Mouse (Mus musculus) neutrophil, adult 5-6 weeks (primary cell): ENCODE data around the gene Phxr2. TPM values are rescaled to one million over a fixed set of nuclear protein-coding genes. Genes with fewer than 3 reads are reported as not detected.
A peak's percentile ranks its signal among the peaks of the same experiment; 100 is the strongest.

Source experiments
- ATAC-seq: fragments of 151-379, 151-347 bp; 2 replicates; pipeline ENCODE4 v1.8.0; 2017; ENCODE audit warnings: mild to moderate bottlenecking, moderate TSS enrichment; ENCODE audit not compliant: insufficient number of reproducible peaks, poor library complexity, low FRiP score, severe bottlenecking; ENCODE audit errors: extremely low read depth
- total RNA-seq: library from RNA; stranded (forward); fragments of 200-1000 nt; gene quantifications from 2 replicates; pipeline ENCODE4 v1.2.3, GENCODE M21; 2017

Gene Phxr2
- total RNA-seq, 1 experiment from 2014 or later, result 0.93 TPM

- ATAC-seq, result no peak
Measured at GRCm38 (mm10) chr10:99136337-99136736, 10.2 kb upstream of the Phxr2 start.

DNA sequence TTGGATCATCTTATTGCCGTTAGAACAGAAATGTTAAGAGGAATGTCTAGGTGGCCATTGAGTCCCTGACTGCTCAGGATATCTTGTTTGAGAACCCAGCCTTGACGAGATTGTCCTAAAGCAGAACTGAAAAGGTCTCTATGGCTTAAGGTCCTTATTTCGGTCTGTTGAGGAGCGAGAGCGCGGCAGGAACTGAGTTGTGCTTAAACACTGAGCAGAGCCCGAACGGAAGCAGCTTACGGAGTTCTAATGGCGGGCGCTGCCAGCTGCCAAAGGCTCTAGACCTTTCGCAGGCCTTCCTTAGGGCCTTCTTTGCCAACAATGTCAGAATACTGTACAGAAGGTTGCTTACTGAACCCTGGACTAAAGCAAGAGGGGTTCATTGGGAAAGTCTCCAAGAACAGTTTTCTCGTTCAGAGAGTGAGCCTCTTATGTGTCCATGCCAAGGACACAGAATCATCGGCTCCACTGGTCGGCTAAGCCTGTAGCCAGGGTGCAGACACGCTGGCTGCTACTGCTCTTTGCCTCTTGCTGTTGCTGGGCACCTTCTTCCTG is 7.3 kb upstream of the Phxr2 start:
- ATAC-seq, result peak; percentile 57; the same call in 1 of the 2 replicates

GRCm38 (mm10) chr10:99132595-99133272 is 6.6 kb upstream of the Phxr2 start:
- ATAC-seq, result 0 out of 2 replicates have a peak, but pooled peaks have one; percentile 1

GRCm38 (mm10) chr10:99132189-99132588 is 6.1 kb upstream of the Phxr2 start:
- ATAC-seq, result no peak

GRCm38 (mm10) chr10:99131298-99131697 is 5.2 kb upstream of the Phxr2 start:
- ATAC-seq, result no peak

DNA sequence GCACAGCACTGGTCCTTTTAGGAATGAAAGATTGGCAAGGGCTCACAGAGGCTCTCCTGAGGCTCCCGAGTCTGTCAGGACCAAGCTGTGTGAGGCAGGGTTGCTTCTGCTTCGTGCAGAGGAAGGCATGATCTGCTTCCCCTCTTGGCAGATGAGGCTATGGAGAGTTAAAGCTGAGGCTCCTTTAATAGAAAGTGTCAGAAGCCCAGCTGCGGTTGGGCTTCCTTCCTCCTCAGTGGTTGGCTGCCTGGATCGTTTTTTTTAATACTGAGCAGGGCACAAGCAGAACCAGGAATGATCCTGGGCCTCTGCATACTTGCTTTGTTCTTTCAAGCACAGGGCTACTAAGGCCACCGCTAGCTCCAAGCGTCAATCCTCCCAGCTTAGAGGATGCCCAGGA is 4.5 kb upstream of the Phxr2 start:
- ATAC-seq, result peak; percentile 24

DNA sequence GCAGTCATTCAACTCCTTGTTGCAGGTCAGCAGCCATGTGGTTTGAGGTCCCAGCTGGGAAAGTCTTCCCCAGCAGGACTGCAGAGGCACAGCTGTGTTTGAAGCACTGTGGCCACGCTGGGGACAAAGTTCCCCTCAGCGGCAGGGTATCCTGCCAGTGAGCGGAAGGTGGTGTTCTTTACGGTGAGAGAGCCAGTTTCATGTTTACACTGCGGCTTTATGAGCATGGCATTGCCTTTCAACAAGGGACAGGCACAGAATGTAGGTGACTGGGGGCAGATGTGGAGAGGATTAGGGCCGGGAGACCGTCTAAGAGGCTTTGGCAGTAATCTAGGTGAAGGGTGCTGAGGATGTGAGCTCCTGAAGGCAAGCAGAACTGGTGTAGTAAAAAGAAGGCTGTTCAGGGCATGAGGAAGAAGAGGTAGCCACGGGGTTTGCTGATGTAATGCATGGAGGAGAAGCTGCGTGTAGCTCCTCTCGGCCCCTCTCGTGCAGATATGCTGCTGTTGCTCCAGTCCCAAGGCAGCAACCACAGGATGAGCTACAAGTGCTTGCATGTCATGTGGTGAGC is 1.7 kb upstream of the Phxr2 start:
- ATAC-seq, result peak; percentile 57

DNA sequence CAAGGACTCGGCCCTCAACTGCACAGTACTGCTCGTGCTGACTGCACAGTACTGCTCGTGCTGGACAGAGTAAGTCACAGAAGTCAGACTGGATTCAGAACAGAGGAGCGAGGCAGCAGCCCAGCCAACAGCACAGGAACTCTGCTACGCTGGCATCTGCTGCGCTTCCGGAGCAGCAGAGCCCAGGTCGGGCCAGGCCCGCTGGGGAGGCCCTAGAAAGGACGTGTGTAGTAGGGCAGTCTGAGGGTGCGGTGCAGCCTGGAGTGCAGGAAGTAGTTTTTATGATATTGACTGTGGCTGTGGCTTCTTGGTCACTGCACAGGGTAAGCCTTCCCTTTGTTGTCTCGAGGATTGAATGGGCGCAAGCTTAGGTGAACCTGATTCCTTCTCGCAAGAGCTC is 829 bp upstream of the Phxr2 start:
- ATAC-seq, result peak; percentile 75

DNA sequence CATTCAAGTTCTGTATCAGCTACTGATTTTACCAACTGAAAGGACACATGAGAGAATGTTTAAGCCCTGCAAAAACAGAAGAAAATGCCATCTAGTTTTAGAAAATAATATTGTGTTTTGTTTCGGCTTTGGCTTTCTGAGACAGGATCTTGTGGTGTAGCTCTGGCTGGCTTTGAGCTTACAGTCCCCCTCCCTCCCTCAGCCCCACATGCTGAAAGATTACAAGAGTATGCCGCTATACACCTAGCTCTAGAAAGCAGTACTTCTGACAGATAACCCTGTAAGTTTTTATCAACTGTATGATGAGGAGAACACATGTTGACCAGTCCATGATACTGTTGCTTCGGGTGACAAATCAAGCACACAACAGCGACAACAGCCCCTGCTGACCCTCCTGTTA is 6.7 kb downstream of the Phxr2 start:
- no peak for ATAC-seq

DNA sequence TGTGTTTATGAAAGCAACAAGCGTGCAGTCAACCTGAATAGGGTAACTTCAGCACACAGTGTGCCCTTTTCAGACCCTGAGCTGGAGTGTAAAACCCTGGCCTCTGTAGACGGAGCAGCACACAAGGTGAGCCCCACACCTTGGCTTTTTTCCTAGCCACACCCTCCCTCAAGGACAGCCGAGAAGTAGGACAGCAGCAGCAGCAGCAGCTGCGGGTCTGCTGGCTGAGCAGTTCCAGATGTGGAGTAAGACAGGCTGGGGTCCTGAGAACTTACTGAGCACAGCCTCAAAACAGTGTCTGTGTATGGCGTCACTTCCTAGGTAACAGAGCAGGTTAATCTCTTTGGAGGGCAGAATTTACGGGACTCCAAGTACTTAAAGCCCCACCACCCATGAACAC is 7.4 kb downstream of the Phxr2 start:
- ATAC-seq, result no peak

- ATAC-seq, result no peak
Measured at GRCm38 (mm10) chr10:99117876-99118275, 8.2 kb downstream of the Phxr2 start.

- ATAC-seq, result 0 out of 2 replicates have a peak, but pooled peaks have one; percentile 20
Measured at GRCm38 (mm10) chr10:99116650-99117615, 9.2 kb downstream of the Phxr2 start.

DNA sequence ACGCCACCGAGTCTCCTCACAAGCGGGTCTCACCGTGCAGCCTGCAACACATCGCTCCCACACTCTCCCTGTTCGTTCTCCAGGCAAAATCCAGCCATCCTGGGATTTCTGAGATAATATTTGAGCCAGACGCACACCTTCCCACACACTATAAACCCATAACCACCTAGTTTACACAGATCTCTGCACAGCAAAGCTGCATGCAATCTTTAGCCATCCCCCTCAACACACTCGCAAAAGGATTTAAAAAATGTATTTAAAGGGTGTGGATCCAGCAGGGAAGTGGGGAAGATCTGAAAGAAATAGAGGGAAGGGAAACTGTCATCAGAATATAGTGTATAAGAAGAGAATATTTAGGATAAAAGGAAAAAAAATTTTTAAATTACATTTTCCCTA is 9.9 kb downstream of the Phxr2 start:
- no peak for ATAC-seq

GRCm38 (mm10) chr10:99115471-99116236 is 10.5 kb downstream of the Phxr2 start:
- no peak for ATAC-seq

GRCm38 (mm10) chr10:99114295-99114694 is 11.8 kb downstream of the Phxr2 start:
- no peak for ATAC-seq

- ATAC-seq, result no peak
Measured at GRCm38 (mm10) chr10:99113533-99113932, 12.6 kb downstream of the Phxr2 start.

DNA sequence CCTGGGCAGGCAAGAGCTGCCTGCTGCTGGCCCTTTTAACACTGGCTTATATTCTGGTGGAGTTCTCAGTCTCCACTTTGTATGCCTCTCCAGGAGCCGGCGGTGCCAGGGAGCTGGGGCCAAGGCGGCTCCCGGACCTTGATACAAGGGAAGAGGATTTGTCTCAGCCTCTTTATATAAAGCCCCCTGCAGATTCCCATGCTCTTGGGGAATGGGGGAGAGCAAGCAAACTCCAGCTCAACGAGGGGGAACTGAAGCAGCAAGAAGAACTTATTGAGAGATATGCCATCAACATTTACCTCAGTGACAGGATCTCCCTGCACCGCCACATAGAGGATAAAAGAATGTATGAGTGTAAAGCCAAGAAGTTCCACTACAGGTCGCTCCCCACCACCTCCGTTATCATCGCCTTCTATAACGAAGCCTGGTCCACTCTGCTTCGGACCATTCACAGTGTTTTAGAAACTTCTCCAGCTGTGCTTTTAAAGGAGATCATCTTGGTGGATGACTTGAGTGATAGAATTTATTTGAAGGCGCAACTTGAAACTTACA is 17.6 kb downstream of the Phxr2 start:
- ATAC-seq, result no peak

- ATAC-seq, result peak; percentile 89
Measured at GRCm38 (mm10) chr10:99107964-99108363, 18.2 kb downstream of the Phxr2 start, which contains the start of gene Galnt4. Gene Galnt4 (plus strand): TSS chr10:99108159.
